Mouse (Mus musculus) myocyte (in vitro differentiated cells): ENCODE measurements around the gene Dleu7.

ENCODE experiments used
- CEBPB ChIP-seq: IDR thresholded peaks from 2 replicates; pipeline ENCODE4 v1.6.1; 2011; ENCODE audit warnings: mild to moderate bottlenecking, moderate library complexity; ENCODE audit not compliant: poor library complexity, insufficient read depth, severe bottlenecking
- MAX ChIP-seq: IDR thresholded peaks from one replicate; pipeline ENCODE4 v1.6.1; 2011; ENCODE audit warnings: low read depth, mild to moderate bottlenecking, control low read depth
- MYOD1 ChIP-seq, 3 experiments: IDR thresholded peaks; one replicate each; pipeline ENCODE4 v1.6.1; 2011; ENCODE audit warnings: control low read depth in 2 of 3, low read depth in 2 of 3, mild to moderate bottlenecking in 2 of 3, moderate library complexity in 1 of 3; ENCODE audit not compliant: insufficient read length in 2 of 3, control insufficient read depth in 1 of 3
- MYOG ChIP-seq, 3 experiments: IDR thresholded peaks; one replicate each; pipeline ENCODE4 v1.6.1; 2011; ENCODE audit warnings: control low read depth in 2 of 3, low read depth in 2 of 3, mild to moderate bottlenecking in 2 of 3; ENCODE audit not compliant: insufficient read length in 2 of 3, control insufficient read depth in 1 of 3, insufficient read depth in 1 of 3
- POLR2A ChIP-seq: IDR thresholded peaks from one replicate; pipeline ENCODE4 v1.6.1; 2011; ENCODE audit warnings: low read depth, mild to moderate bottlenecking, control low read depth, moderate library complexity; ENCODE audit not compliant: insufficient read length
- POLR2AphosphoS2 ChIP-seq: IDR thresholded peaks from one replicate; pipeline ENCODE4 v1.6.1; 2011; ENCODE audit warnings: low read depth, control low read depth; ENCODE audit not compliant: insufficient read length
- REST ChIP-seq: IDR thresholded peaks from one replicate; pipeline ENCODE4 v1.6.1; 2011; ENCODE audit warnings: mild to moderate bottlenecking, control low read depth, moderate library complexity; ENCODE audit not compliant: insufficient read depth, insufficient read length

GRCm38 (mm10) chr14:62282974-62283373, 9.9 kb downstream of the Dleu7 start:
- TF ChIP-seq REST (no peak), MYOD1 (IDR thresholded peaks at IDR 0.05; ENCODE audit: control insufficient read depth in 1 of 3, insufficient read length in 2 of 3, low read depth in 2 of 3) (no peak), CEBPB (no peak), POLR2A (no peak), MYOG (IDR thresholded peaks at IDR 0.05; ENCODE audit: control insufficient read depth in 1 of 3, insufficient read depth in 1 of 3, insufficient read length in 2 of 3, low read depth in 2 of 3) (no peak), POLR2AphosphoS2 (no peak), MAX (no peak)
